Mouse (Mus musculus): ENCODE measurements around the gene Arid5b. TPM values are rescaled to one million over a fixed set of nuclear protein-coding genes. Genes with fewer than 3 reads are reported as not detected.

Gene Arid5b
- total and polyA plus RNA-seq, 2 experiments from 2014 or later: 11.4 to 14.5 TPM

- 80% methylated on average over 4 of the region's 4 CpGs for WGBS
- TF ChIP-seq CTCF (IDR thresholded peaks at IDR 0.05; ENCODE audit: low read depth): no peak
- TF ChIP-seq EP300 (IDR thresholded peaks at IDR 0.05; ENCODE audit: low read depth): no peak
- H3K27me3 ChIP-seq (ENCODE audit: control insufficient read depth, insufficient read depth, low read length): no peaks in the 10 kb centered on the region
- H3K36me3 ChIP-seq (replicated peaks; ENCODE audit: control insufficient read depth, insufficient read depth, low read length): peaks cover 49% of the 10 kb centered on the region
- DNase-seq (ENCODE audit: low spot score) (no peak), ATAC-seq (ENCODE audit: insufficient read depth, low read depth) (no peak)
- no peak overlapping the region for H3K9ac ChIP-seq (replicated peaks; ENCODE audit: low read depth, low read length)
- H3K4me3 ChIP-seq (ENCODE audit: low read depth, low read length): no peak overlapping the region
- H3K9me3 ChIP-seq (replicated peaks; ENCODE audit: control insufficient read depth, low read length): no peaks in the 10 kb centered on the region
- H3K27ac ChIP-seq (ENCODE audit: low read depth): no peak overlapping the region
- no peak overlapping the region for H3K4me2 ChIP-seq (ENCODE audit: low read depth, low read length)
- peaks cover 53% of the 10 kb centered on the region for H3K4me1 ChIP-seq (ENCODE audit: control insufficient read depth, insufficient read depth)
Observed at GRCm38 (mm10) chr10:68123446-68123845, 155.1 kb downstream of the Arid5b start.

DNA sequence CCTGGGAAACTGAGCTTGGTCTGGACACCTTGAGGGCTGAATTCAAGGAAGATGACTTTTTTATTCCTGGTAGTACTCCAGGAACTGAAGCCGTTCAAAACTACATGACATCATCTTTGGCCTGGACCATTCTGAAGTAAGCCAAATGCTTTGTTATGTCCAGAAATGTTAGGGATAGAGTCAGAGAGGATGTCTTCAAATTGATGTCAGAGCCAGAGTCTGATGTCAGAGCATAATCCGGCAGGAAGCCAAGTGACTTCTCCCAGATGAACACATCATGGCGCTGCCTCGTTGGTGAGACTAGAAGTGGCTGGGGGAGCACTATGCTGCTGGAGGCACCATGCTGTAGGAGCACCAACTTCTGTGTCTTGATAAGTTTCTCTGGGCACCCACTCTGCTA is 156.6 kb downstream of the Arid5b start:
- no peaks in the 10 kb centered on the region for H3K9me3 ChIP-seq (replicated peaks; ENCODE audit: control insufficient read depth, low read length)
- no peak for TF ChIP-seq EP300 (IDR thresholded peaks at IDR 0.05; ENCODE audit: low read depth)
- TF ChIP-seq CTCF (IDR thresholded peaks at IDR 0.05; ENCODE audit: low read depth): no peak
- peak; percentile 15; the same call in 1 of the 2 replicates for ATAC-seq (ENCODE audit: insufficient read depth, low read depth)
- no peaks in the 10 kb centered on the region for H3K27me3 ChIP-seq (ENCODE audit: control insufficient read depth, insufficient read depth, low read length)
- WGBS: 57% methylated on average over 4 of the region's 4 CpGs
- no peak overlapping the region for H3K4me3 ChIP-seq (ENCODE audit: low read depth, low read length)
- no peak overlapping the region for H3K9ac ChIP-seq (replicated peaks; ENCODE audit: low read depth, low read length)
- no peak overlapping the region for H3K27ac ChIP-seq (ENCODE audit: low read depth)
- H3K4me2 ChIP-seq (ENCODE audit: low read depth, low read length): no peak overlapping the region
- peaks cover 38% of the 10 kb centered on the region for H3K4me1 ChIP-seq (ENCODE audit: control insufficient read depth, insufficient read depth)
- no peak for DNase-seq (ENCODE audit: low spot score)
- H3K36me3 ChIP-seq (replicated peaks; ENCODE audit: control insufficient read depth, insufficient read depth, low read length): peaks cover 61% of the 10 kb centered on the region

- H3K27ac ChIP-seq (ENCODE audit: low read depth): no peak overlapping the region
- DNase-seq (ENCODE audit: low spot score): no peak
- H3K27me3 ChIP-seq (ENCODE audit: control insufficient read depth, insufficient read depth, low read length): no peaks in the 10 kb centered on the region
- H3K36me3 ChIP-seq (replicated peaks; ENCODE audit: control insufficient read depth, insufficient read depth, low read length): peaks cover 57% of the 10 kb centered on the region
- H3K9ac ChIP-seq (replicated peaks; ENCODE audit: low read depth, low read length): no peak overlapping the region
- H3K4me3 ChIP-seq (ENCODE audit: low read depth, low read length): no peak overlapping the region
- H3K4me2 ChIP-seq (ENCODE audit: low read depth, low read length): no peak overlapping the region
- no peak for ATAC-seq (ENCODE audit: insufficient read depth, low read depth)
- no peaks in the 10 kb centered on the region for H3K9me3 ChIP-seq (replicated peaks; ENCODE audit: control insufficient read depth, low read length)
- 76% methylated on average over 2 of the region's 2 CpGs for WGBS
- TF ChIP-seq EP300 (IDR thresholded peaks at IDR 0.05; ENCODE audit: low read depth): no peak
- no peak for TF ChIP-seq CTCF (IDR thresholded peaks at IDR 0.05; ENCODE audit: low read depth)
- peaks cover 32% of the 10 kb centered on the region for H3K4me1 ChIP-seq (ENCODE audit: control insufficient read depth, insufficient read depth)
Observed at GRCm38 (mm10) chr10:68121251-68121650, 157.3 kb downstream of the Arid5b start.

DNA sequence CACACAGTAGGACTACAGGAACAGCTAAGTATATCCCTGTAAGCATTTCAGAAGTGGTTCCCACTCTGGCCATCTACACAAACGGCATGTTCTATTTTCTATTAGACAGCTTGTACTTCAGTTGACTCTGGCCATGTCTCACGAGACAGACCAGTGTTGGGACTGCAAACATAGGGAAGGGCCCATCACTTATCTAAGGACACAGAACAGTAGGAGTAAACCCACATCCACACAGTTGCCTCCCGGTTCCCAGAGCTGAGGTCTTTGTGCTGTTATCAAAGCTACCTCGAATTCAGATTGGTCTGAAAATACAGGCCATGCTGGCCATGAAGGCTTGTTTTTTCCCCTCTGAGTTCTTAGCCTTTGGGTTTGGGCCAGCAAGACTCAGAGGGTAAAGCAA is 158.5 kb downstream of the Arid5b start:
- WGBS: 29% methylated on average over 4 of the region's 4 CpGs
- no peak for TF ChIP-seq EP300 (IDR thresholded peaks at IDR 0.05; ENCODE audit: low read depth)
- TF ChIP-seq CTCF (IDR thresholded peaks at IDR 0.05; ENCODE audit: low read depth): no peak
- Histone ChIP-seq H3K9me3 (replicated peaks; ENCODE audit: control insufficient read depth, low read length) (no peaks in the 10 kb centered on the region), H3K4me2 (ENCODE audit: low read depth, low read length) (no peak overlapping the region), H3K4me3 (ENCODE audit: low read depth, low read length) (no peak overlapping the region), H3K4me1 (ENCODE audit: control insufficient read depth, insufficient read depth) (peaks cover 19% of the 10 kb centered on the region), H3K27ac (ENCODE audit: low read depth) (peak overlapping the region; percentile 5; the same call in 1 of the 2 replicates), H3K36me3 (replicated peaks; ENCODE audit: control insufficient read depth, insufficient read depth, low read length) (peaks cover 60% of the 10 kb centered on the region), H3K9ac (replicated peaks; ENCODE audit: low read depth, low read length) (no peak overlapping the region), H3K27me3 (ENCODE audit: control insufficient read depth, insufficient read depth, low read length) (no peaks in the 10 kb centered on the region)
- DNase-seq (ENCODE audit: low spot score): no peak
- no peak for ATAC-seq (ENCODE audit: insufficient read depth, low read depth)

DNA sequence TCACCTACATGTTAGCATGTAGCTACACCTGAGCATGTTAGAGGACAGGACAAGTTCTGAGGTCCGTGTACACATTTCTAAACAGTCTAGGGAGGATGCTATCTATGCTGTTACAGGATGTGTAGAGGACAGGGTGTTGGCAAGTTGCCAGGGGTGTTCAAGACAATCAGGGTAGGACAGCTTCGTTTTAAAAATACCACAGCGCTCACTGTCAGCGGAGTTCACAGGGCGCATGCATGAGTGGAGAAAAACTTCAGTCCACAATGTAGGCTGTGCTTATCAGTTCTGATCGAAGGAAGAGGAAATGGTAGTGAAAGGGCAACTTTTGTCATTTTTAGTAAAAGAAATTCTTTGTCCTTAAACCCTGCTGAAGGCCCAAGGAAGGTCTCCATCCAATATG is 159.3 kb downstream of the Arid5b start:
- Histone ChIP-seq H3K27me3 (ENCODE audit: control insufficient read depth, insufficient read depth, low read length) (no peaks in the 10 kb centered on the region), H3K27ac (ENCODE audit: low read depth) (no peak overlapping the region), H3K36me3 (replicated peaks; ENCODE audit: control insufficient read depth, insufficient read depth, low read length) (peaks cover 57% of the 10 kb centered on the region), H3K9me3 (replicated peaks; ENCODE audit: control insufficient read depth, low read length) (no peaks in the 10 kb centered on the region), H3K4me1 (ENCODE audit: control insufficient read depth, insufficient read depth) (peaks cover 17% of the 10 kb centered on the region), H3K4me3 (ENCODE audit: low read depth, low read length) (no peak overlapping the region), H3K4me2 (ENCODE audit: low read depth, low read length) (no peak overlapping the region), H3K9ac (replicated peaks; ENCODE audit: low read depth, low read length) (no peak overlapping the region)
- no peak for TF ChIP-seq EP300 (IDR thresholded peaks at IDR 0.05; ENCODE audit: low read depth)
- TF ChIP-seq CTCF (IDR thresholded peaks at IDR 0.05; ENCODE audit: low read depth): no peak
- DNase-seq (ENCODE audit: low spot score) (no peak), ATAC-seq (ENCODE audit: insufficient read depth, low read depth) (peak; percentile 32; the same call in 1 of the 2 replicates)
- WGBS: 14% methylated on average over 6 of the region's 6 CpGs

DNA sequence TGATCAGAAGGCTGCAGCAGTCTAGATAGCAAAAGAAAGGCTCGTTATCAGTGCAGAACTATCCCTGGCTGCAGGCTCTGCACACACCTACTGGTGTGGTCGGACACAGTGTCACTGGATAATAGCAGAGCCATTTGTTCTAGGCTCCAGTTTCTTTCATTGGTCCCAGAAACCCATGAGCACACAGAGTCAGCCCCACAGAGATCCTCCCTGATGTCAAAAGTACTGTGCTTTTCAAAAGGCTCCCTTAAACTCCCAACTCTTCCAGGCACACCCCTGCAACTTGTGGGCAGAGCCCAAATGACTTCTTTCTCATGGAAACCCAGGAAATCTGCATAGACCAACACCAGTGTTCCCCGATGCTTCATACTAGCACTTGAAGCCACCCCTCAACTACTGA is 163.6 kb downstream of the Arid5b start:
- no peaks in the 10 kb centered on the region for H3K9me3 ChIP-seq (replicated peaks; ENCODE audit: control insufficient read depth, low read length)
- H3K27ac ChIP-seq (ENCODE audit: low read depth): no peak overlapping the region
- H3K4me3 ChIP-seq (ENCODE audit: low read depth, low read length): no peak overlapping the region
- peaks cover 10% of the 10 kb centered on the region for H3K4me1 ChIP-seq (ENCODE audit: control insufficient read depth, insufficient read depth)
- peaks cover 40% of the 10 kb centered on the region for H3K36me3 ChIP-seq (replicated peaks; ENCODE audit: control insufficient read depth, insufficient read depth, low read length)
- WGBS: 86% methylated on average over 3 of the region's 3 CpGs
- no peaks in the 10 kb centered on the region for H3K27me3 ChIP-seq (ENCODE audit: control insufficient read depth, insufficient read depth, low read length)
- ATAC-seq (ENCODE audit: insufficient read depth, low read depth) (no peak), DNase-seq (ENCODE audit: low spot score) (no peak)
- no peak overlapping the region for H3K9ac ChIP-seq (replicated peaks; ENCODE audit: low read depth, low read length)
- TF ChIP-seq CTCF (IDR thresholded peaks at IDR 0.05; ENCODE audit: low read depth): no peak
- TF ChIP-seq EP300 (IDR thresholded peaks at IDR 0.05; ENCODE audit: low read depth): no peak
- H3K4me2 ChIP-seq (ENCODE audit: low read depth, low read length): no peak overlapping the region

Data from heart, postnatal 0 days (tissue).